Mouse (Mus musculus) spleen, adult 2 months (tissue): Measurements from ENCODE around the gene Cad. TPM values are rescaled to one million over a fixed set of nuclear protein-coding genes. Genes with fewer than 3 reads are reported as not detected.
"Not testable (repeated sequence)": the region's sequence is repeated elsewhere in the genome, so short reads cannot be mapped to it uniquely, and the experiment has no call there.

Experiments
- DNase-seq, 2 experiments: peaks; one replicate each; pipeline versions ENCODE4 v3.0.0 to v3.0.0-alpha.2; 2012 to 2021; ENCODE audit warnings: low spot score in 2 of 2, low read depth in 1 of 2
- H3K27ac ChIP-seq: fragments of 200-500 bp; 2 replicates; pipeline ENCODE4 v1.5.1; 2012; ENCODE audit warnings: low read length, inconsistent platforms; ENCODE audit not compliant: insufficient read depth
- H3K27me3 ChIP-seq: fragments of 200-500 bp; 2 replicates; pipeline ENCODE4 v1.6.1; 2012; ENCODE audit warnings: mild to moderate bottlenecking, moderate library complexity, low read length, inconsistent platforms; ENCODE audit not compliant: control insufficient read depth, insufficient read depth
- H3K36me3 ChIP-seq: fragments of 200-500 bp; 2 replicates; pipeline ENCODE4 v1.6.1; 2012; ENCODE audit warnings: mild to moderate bottlenecking, low read length, inconsistent platforms; ENCODE audit not compliant: control insufficient read depth, insufficient read depth
- H3K4me1 ChIP-seq: fragments of 200-500 bp; 2 replicates; pipeline ENCODE4 v1.6.1; 2011; ENCODE audit warnings: inconsistent platforms; ENCODE audit not compliant: control insufficient read depth, insufficient read depth, insufficient read length
- H3K4me3 ChIP-seq: fragments of 200-500 bp; 2 replicates; pipeline ENCODE4 v1.5.1; 2011; ENCODE audit warnings: mild to moderate bottlenecking, inconsistent platforms; ENCODE audit not compliant: insufficient read depth, insufficient read length; ENCODE audit errors: extremely low read depth
- CTCF ChIP-seq: fragments of 200-500 bp; IDR thresholded peaks from 2 replicates; pipeline ENCODE4 v1.5.1; 2011; ENCODE audit warnings: mild to moderate bottlenecking, inconsistent platforms; ENCODE audit not compliant: insufficient read depth, insufficient read length, insufficient replicate concordance; ENCODE audit errors: extremely low read depth
- POLR2A ChIP-seq: fragments of 200-500 bp; IDR thresholded peaks from 2 replicates; pipeline ENCODE4 v1.6.1; 2011; ENCODE audit warnings: low read depth, low read length, inconsistent platforms
- WGBS: fragments of 180-500 bp; shearing (Covaris S2); methylation state at CpG from one replicate; pipeline ENCODE4 v1.1.7; 2018; 5-methylcytosine and 5-hydroxymethylcytosine counted together
- polyA plus RNA-seq: library from polyadenylated mRNA; depleted of rRNA; stranded (reverse); fragments of >200 nt; gene quantifications from 2 replicates; pipeline ENCODE4 v1.2.3, GENCODE M21; 2012

Cad gene
- polyA plus RNA-seq, 1 experiment = 44.0 TPM

- H3K4me1 ChIP-seq = no peaks in the 10 kb centered on the region
- H3K27me3 ChIP-seq = no peaks in the 10 kb centered on the region
Measured at GRCm38 (mm10) chr5:31030926-31031325, 23.7 kb upstream of the Cad start.

GRCm38 (mm10) chr5:31031508-31031907 lies 23.1 kb upstream of the Cad start:
- 92% methylated on average over 8 of the region's 8 CpGs for whole genome bisulfite sequencing
- H3K27ac ChIP-seq = no peak overlapping the region
- H3K4me1 ChIP-seq = no peaks in the 10 kb centered on the region
- no peaks in the 10 kb centered on the region for H3K27me3 ChIP-seq
- DNase-seq = no peak
- H3K36me3 ChIP-seq = no peaks in the 10 kb centered on the region; the same call in 1 of the 2 replicates
- H3K4me3 ChIP-seq = no peak overlapping the region
- no peak for TF ChIP-seq POLR2A
- TF ChIP-seq CTCF = no peak

More at GRCm38 (mm10) chr5:31030926-31031325, 23.7 kb upstream of the Cad start:
- Histone ChIP-seq H3K4me3 (no peak overlapping the region), H3K27ac (no peak overlapping the region), H3K36me3 (no peaks in the 10 kb centered on the region)
- no peak for TF ChIP-seq POLR2A
- TF ChIP-seq CTCF = no peak
- no peak for DNase-seq
- WGBS = 80% methylated on average over 4 of the region's 4 CpGs

DNA sequence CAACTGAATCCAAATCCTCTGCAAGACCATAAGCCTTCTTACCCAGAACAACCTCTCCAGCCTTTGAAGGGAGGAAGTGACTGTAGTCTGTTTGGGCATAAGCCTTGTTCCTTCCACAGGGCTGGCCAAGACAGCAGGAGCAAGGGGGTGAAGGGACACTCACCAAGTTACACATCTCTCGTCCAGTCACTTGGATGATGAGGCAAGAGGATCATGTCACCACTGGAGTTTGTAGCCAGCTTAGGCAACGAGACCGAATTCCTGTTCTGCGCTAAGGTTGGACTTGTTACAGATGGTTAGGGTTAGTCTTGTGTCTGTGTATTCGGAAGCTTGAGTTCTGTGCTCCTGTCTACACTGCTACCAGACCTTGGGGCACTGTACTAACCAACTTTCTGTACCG lies 19.9 kb upstream of the Cad start:
- no peak for DNase-seq
- peaks cover 5% of the 10 kb centered on the region for H3K36me3 ChIP-seq
- 94% methylated on average over 6 of the region's 6 CpGs for WGBS
- no peak overlapping the region for H3K4me3 ChIP-seq
- no peak overlapping the region for H3K27ac ChIP-seq
- TF ChIP-seq CTCF (no peak), POLR2A (no peak)
- no peaks in the 10 kb centered on the region for H3K4me1 ChIP-seq
- no peaks in the 10 kb centered on the region for H3K27me3 ChIP-seq

GRCm38 (mm10) chr5:31036556-31036955 lies 18.0 kb upstream of the Cad start:
- H3K4me3 ChIP-seq, DNase-seq, H3K27ac ChIP-seq, H3K27me3 ChIP-seq, H3K4me1 ChIP-seq: not testable (repeated sequence)
- H3K36me3 ChIP-seq = peaks cover 11% of the 10 kb centered on the region
- WGBS = 94% methylated on average over 11 of the region's 11 CpGs

DNA sequence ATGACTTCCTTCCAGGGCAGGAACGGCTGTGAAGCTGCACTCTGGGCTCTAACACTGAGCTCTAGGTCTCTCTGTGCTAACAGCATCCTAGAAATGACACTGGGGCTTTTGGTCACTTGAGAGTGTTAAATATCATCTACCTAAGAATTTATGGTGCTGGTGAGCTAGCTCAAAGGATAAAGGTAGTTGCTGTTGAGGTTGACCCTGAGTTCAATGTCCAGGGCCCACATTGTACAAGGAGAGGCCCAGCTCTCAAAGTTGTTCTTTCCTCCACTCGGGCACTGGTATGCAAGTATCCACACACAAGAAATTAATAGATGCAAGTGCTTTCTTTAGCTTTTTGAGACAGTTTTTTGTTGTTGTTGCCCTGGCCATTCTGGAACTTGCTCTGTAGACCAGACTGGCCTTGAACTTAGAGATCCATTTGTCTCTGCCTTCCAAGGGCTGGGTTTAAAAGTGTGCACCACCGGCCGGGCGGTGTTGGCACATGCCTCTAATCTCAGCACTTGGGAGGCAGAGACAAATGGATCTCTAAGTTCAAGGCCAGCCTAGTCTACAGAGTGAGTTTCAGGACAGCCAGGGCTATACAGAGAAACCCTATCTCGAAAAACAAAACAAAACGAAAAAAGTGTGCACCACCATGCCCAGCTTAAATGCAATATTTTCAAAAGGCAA lies 16.3 kb upstream of the Cad start:
- DNase-seq = no peak
- H3K36me3 ChIP-seq = peaks cover 18% of the 10 kb centered on the region
- 90% methylated on average over 7 of the region's 7 CpGs for WGBS
- H3K4me1 ChIP-seq = no peaks in the 10 kb centered on the region
- no peak overlapping the region for H3K4me3 ChIP-seq
- no peak overlapping the region for H3K27ac ChIP-seq
- H3K27me3 ChIP-seq = no peaks in the 10 kb centered on the region
- TF ChIP-seq CTCF = no peak
- TF ChIP-seq POLR2A = no peak

DNA sequence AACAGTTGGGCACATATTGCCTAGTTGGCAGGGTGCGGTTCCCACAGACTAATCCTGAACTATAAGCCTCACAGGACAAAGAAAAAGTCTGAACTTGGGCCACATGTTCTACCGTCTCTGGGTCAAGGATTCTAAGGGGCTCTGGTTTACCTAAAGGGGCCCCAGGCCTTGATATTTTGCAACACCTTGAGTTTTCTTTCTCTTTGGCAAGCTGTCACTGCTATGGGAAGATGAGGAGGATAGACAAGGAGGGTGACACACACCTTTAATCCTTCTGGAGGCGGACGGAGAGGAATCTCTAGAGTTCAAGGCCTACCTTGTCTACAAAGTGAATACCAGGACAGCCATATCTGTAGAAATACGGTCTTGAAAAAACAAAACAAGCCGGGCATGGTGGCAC lies 8.2 kb upstream of the Cad start:
- 94% methylated on average over 6 of the region's 6 CpGs for WGBS
- H3K36me3 ChIP-seq = peaks cover 8% of the 10 kb centered on the region; the same call in 1 of the 2 replicates
- no peak overlapping the region for H3K27ac ChIP-seq
- TF ChIP-seq POLR2A = no peak
- TF ChIP-seq CTCF = no peak
- no peaks in the 10 kb centered on the region for H3K4me1 ChIP-seq
- H3K4me3 ChIP-seq = no peak overlapping the region
- H3K27me3 ChIP-seq = no peaks in the 10 kb centered on the region
- no peak for DNase-seq

DNA sequence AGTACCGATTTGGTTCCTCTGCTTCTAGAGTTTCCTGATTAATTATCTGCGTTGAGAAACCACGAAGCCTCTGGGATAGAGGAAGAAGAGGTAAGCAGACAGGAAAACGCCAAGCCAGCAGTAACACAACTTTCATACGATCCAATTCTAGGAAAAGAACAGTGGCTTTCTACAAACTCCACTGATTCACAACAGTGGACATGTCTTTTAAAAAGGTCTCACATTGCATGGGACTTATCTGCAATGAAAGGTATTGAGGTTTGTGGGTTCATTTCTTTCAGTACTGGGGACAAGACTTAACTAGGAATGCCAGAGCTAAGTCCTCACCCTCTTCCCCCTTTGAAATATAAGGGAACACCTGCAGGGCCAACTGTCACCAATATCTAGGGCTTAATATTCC lies 7.5 kb upstream of the Cad start:
- H3K27me3 ChIP-seq = no peaks in the 10 kb centered on the region
- H3K36me3 ChIP-seq = 0 out of 2 replicates have a peak, but pooled peaks cover 5% of the 10 kb centered on the region
- H3K4me3 ChIP-seq = no peak overlapping the region; the same call in 1 of the 2 replicates
- WGBS = 35% methylated on average over 5 of the region's 5 CpGs
- no peak for TF ChIP-seq POLR2A
- TF ChIP-seq CTCF = no peak
- no peak overlapping the region for H3K27ac ChIP-seq
- no peak for DNase-seq
- H3K4me1 ChIP-seq = no peaks in the 10 kb centered on the region
